Mouse (Mus musculus) frontal cortex, adult (tissue): ENCODE results near the gene Bnc2.
A peak's percentile ranks its signal among the peaks of the same experiment; 100 is the strongest.

Source experiments
- ATAC-seq: cut with Nextera tagmentation; 2 replicates; pipeline ENCODE4 v1.9.2; 2017; ENCODE audit warnings: mild to moderate bottlenecking, moderate library complexity, mixed read lengths; ENCODE audit not compliant: low TSS enrichment

Gene Bnc2

GRCm38 (mm10) chr4:84675171-84675973 lies at the start of gene Bnc2:
Bnc2 (minus strand) TSS chr4:84675275.
- ATAC-seq: peak; percentile 58

DNA sequence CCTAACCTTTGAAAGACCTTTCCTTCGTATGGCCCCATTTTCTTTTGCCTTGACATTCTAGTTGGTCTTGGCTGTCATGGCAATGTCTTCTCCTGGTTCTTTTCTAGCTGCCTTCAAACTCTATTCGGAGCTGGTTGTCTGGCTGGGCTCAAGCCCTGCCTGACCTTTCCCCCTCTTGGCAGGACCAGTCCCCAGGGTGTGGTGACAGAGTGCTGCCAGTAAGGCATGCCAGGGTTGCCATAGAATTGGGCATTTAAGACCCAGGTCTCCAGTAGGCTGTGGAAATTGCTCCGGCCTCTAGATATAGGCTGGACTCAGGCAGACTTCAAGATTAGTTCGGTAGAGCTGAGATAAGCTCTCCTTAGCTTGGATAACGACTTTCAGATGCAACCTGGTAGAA lies 32.9 kb upstream of the Bnc2 start:
- ATAC-seq: no peak

DNA sequence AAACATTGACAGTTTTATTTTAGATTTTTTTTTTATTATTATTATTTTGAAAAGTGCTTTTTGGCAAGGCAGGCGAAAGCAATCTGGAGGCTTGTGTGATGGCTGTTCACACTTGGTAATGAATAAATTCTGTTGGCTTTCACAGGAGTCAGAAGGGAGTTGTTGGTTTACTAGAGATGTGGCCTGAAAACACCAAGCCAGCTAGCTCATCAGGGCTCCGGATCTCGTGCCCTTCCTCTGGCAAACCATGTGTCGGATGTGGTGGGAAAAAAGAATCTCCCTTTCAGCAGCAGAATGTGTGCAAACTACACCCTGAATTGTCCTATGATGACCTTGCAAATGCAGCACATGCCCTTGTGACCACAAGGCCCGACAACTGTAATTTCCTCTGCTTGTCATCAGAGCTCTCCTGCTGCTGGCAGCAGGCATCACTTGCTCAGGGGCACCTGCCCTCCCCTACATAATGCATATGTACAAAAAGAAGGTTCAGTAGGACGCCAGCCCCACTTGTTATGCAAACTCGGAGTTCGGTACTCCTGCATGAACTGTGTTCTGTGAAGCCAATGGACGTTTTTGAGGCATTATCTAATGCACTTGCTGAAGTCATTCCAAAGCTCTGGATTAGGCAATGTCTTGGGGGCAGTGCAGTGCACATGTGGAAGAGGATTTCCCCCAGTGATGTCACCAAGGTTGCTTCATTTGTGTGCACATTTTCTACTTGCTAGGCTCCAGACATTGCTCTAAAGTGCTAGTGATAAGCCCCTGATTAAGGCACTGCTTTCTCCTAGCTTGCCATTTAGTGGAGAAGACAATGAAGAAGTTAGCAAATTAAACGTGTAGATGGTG lies 10.7 kb upstream of the Bnc2 start:
- no peak for ATAC-seq

DNA sequence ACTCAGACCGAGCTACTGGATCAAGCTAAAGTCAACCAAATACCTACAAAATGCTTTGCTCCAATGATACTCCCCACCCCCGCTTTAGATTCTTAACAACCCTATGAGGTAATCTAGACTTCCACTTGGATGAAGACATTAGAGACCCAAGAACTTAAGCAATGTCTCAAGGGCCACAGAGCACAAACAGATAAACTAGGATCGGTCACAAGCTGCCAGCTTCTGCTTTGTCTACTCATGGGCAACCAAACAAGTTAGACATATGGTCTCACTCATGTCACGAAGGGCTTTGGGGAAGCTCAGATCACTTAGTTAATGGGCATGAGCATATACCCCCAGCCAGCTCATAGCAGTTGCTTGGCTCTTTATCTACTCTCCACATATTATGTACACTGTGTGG lies 9.9 kb upstream of the Bnc2 start:
- no peak for ATAC-seq

- no peak; the same call in 1 of the 2 replicates for ATAC-seq
These were observed 870 bp upstream of the Bnc2 start for GRCm38 (mm10) chr4:84675974-84676315.

DNA sequence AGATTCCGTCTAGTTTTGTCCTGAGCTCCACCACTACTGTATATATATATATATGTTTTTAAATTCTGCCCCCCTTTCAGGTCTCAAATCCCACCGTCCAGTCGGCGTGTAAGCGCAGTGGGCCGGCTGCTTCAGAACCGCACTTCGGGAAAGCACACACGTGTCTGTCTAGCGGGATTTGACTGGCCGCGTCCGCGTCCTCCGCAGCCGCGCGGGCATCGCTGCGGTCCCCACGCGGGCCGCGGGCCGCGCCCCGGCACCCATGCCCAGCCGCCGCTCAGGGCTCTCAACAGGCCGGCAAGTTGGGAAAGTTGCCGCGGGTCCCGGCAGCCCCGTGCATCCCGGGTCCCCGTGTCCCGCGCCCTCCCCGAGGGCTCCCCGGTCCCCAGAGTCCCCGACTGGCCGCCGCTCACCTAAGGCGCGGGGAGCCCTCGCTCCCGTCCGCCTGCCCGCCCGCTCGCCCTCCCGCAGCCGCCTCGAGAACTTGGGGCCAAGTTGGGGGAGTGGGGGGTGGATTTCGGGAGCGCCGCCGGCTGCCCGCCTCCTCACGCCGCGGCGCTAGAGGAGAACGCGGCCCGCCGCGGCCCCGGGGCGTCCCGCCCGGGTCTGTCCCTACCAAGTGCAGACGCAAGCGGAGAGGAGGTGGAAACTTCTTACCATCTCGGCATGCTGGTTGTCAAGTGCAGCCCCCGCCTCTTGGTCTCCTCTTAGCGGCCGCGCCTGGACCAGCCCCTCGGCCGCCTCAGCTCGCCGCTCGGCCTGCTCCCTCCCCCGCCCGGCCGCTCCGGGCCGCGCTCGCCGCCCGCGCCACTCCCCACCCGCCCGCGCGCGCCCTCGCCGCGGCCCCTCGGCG lies 531 bp downstream of the Bnc2 start:
- ATAC-seq: peak; percentile 36

DNA sequence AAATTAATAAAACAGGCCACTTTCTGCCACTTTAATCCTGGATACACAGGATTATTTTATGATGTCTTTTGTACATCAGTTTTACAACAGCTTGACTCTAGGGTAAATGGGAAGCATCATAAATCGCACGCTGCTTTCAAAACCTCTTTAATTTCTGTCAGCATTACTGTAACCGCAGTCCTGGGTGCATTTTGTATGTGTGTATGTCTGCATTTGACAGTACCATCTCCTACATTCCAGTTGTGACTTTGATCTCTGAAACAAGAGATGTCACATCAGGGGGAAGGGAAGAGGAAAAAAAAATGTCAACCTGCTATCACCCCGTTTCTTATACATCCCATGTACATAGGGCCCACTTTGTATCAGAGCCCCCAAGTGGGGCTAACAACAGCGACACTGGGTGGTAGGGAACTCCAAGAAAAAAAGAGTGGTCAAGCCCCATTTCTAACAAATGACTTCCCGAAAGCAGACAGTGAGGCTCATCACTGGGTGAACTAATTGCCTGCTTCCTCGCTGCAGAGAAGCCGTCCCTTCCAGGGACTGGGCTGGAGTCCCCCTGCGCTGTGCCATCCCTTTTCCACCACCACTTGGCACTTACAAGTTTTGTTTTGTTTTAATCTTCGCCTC lies 1.3 kb downstream of the Bnc2 start:
- no peak for ATAC-seq

- no peak for ATAC-seq
These were observed 2.8 kb downstream of the Bnc2 start for GRCm38 (mm10) chr4:84672181-84672791.

DNA sequence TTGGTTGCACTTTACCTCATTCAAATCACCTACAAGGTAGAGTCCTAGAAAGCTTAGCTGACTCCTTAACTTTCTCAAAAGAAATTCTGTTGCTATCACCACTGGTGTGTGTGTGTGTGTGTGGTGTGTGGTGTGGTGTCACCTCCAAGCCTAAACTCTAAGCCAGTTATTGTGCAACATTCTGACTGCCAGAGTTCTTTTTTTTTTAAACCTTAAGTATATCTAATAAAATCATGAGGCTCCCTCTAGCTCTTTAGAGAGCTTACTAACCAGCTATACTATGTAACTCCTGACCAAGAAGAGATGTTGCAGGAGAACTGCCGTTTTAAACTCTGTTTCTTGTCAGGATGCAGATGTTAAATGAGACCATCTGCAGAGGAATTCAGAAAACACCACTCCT lies 4.1 kb downstream of the Bnc2 start:
- ATAC-seq: no peak

GRCm38 (mm10) chr4:84669650-84670049 lies 5.4 kb downstream of the Bnc2 start:
- ATAC-seq: no peak

DNA sequence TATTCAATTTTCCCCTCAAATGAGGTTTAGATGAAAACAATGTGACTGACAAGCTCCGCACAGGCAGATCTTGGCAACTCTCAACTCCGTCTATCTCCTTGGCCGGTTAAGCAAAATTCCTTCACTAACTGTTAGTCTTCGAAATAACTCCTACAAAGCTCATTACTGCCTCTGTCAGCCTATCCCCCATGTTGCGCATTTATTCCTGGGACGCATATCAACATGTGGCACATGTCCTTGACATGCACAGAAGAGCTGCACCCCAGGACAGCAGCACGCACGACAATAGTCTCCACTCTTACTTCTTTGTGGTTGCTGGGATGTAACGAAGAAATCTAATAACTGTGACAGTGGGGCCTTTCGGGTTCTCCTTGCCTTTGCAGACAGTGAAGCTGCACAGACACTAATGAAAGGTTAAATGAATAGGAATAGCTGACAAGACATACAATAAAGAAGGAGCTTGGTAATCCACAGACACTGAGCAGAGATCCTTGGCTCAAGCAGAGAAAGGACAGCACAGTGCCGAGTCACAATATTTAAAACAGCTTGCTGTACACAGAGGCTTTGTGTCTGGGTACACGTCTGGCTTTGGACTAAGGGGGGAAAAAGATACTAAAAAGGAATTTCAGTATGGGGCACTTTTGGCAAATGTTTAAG lies 6.0 kb downstream of the Bnc2 start:
- no peak for ATAC-seq

DNA sequence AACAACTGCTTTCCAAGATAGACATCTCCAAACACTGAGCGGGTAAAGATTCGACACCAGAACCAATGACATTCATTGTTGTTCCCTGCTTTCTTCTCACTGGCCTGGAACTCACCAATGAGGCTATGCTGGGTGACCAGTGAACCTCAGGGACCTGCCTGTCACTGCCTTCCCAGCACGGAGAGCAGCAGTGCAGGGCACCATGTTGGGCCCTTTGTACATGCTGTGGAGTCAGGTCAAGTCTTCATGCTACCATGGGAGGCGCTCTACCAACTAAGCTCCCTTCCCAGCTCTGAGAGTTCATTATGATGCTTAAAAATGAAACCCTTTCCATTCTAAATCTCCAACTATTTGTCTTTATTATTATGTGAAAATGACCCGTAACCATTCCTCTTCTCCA lies 6.8 kb downstream of the Bnc2 start:
- ATAC-seq: no peak

- ATAC-seq: no peak
These were observed 12.6 kb downstream of the Bnc2 start for GRCm38 (mm10) chr4:84662228-84663065.

DNA sequence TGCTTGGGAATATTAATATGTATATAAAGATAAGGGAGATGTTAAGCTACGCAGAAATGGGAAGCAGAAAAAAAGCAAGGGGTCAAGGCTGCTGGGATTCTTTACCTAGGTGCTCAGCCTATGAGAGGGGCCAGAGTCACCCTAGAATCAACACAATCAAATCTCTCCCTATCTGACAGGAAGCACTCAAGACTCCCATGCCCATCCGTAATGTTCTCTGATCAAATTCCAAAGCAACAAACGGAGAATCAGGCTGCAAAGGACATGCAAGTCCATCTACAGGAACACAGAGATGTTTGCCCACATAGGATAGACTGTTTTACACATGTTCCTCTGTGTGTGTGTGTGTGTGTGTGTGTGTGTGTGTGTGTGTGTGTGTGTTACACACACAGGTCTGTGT lies 13.7 kb downstream of the Bnc2 start:
- ATAC-seq: no peak

GRCm38 (mm10) chr4:84651786-84652185 lies 23.3 kb downstream of the Bnc2 start:
- no peak for ATAC-seq

GRCm38 (mm10) chr4:84646576-84646975 lies 28.5 kb downstream of the Bnc2 start:
- no peak for ATAC-seq

- no peak for ATAC-seq
These were observed 35.9 kb downstream of the Bnc2 start for GRCm38 (mm10) chr4:84639166-84639565.

DNA sequence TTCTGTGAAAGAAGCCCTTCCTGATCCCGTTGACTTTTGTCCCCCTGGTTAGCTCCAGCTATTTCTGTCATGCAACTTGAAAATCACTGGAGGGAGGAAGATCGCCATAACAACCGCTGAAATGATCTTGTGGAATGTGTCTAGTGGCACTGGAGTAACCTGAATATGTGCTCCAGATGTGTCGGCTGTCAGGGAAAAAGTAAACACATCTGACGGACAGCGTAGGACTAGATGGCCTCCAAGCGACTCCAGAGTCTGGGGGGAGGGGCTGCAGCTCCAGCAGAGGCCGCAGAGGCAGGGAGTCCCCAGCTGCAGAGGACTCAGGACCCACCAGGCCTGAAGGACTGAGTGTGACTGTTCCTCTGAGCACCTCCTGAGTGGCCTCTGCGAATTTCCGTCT lies 37.4 kb downstream of the Bnc2 start:
- no peak for ATAC-seq

DNA sequence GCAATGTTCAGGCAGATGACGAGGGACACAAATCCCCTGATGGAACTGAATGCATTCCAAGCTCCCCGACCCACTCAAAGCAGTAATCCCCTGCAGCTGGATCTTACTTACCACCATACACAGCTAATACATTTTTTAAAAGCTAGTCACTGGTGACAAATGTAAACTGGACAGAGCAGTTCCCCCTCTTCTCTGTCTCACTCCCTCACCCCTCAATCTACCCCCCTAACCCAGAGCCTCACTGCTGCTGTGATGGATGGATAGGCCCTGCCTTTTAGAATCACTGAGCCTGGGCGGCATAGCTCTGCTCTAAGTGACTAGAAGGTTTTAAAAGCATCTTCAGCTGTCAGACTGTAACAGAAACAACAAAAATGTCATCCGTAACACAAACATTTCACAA lies 40.3 kb downstream of the Bnc2 start:
- ATAC-seq: no peak

- no peak for ATAC-seq
These were observed 41.1 kb downstream of the Bnc2 start for GRCm38 (mm10) chr4:84633991-84634390.
